Mouse (Mus musculus) B cell, adult 62 days (primary cell): ENCODE measurements around the gene Cyp2a12. TPM values are rescaled to one million over a fixed set of nuclear protein-coding genes. Genes with fewer than 3 reads are reported as not detected.

Experiments
- total RNA-seq: library from RNA; stranded (reverse); gene quantifications from 4 replicates; pipeline ENCODE4 v1.2.4, GENCODE M21; 2023

Gene Cyp2a12
- total RNA-seq, result not detected in 4 replicates

DNA sequence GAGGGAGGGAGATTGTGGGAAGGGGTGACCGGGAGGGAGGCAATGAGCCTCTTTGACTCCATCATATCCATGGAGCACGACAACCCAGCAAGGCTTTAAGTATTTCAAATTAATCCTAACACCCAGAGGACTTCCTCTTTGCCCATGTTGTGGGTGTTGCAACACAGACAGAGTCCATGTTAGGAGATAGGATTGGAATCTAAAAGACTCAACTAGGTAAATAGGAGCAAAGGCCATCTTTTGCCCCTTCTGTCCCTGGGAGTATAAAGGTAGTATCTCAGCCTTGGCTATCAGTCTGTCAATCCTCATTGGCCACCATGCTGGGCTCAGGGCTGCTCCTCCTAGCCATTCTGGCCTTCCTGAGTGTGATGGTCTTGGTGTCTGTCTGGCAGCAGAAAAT lies at the start of gene Cyp2a12:
TSS of gene Cyp2a12 (plus strand) at position 293 of the 400 bp plus-strand sequence.

Other genes with a start within 250 kb of the Cyp2a12 start
- not detected in 4 replicates for gene Cyp2g1, start 220.2 kb upstream of the Cyp2a12 start, total RNA-seq
- not detected in 4 replicates for gene Cyp2a5, start 193.8 kb upstream of the Cyp2a12 start, total RNA-seq
- not detected in 4 replicates for gene Cyp2a22, start 89.7 kb upstream of the Cyp2a12 start, total RNA-seq
- gene Cyp2f2, start 90.8 kb downstream of the Cyp2a12 start, total RNA-seq, result not detected in 4 replicates
- not detected in 4 replicates for gene Cyp2t4, start 124.6 kb downstream of the Cyp2a12 start, total RNA-seq
- gene Egln2, start 137.7 kb downstream of the Cyp2a12 start, total RNA-seq, result 177 to 204 TPM (median 188 TPM) in 4 replicates
- gene Rab4b, start 149.8 kb downstream of the Cyp2a12 start, total RNA-seq, result 147 to 182 TPM (median 171 TPM) in 4 replicates
- gene Gm21983, start 152.0 kb downstream of the Cyp2a12 start, total RNA-seq, result not detected in 4 replicates
- 1.1 to 3.3 TPM (median 1.2 TPM) in 3 of 4 replicates, not detected in the other for gene Mia, start 152.1 kb downstream of the Cyp2a12 start, total RNA-seq
- gene BC024978, start 166.7 kb downstream of the Cyp2a12 start, total RNA-seq, result 11.5 to 19.8 TPM (median 17.1 TPM) in 4 replicates
- gene Snrpa, start 167.2 kb downstream of the Cyp2a12 start, total RNA-seq, result 112 to 116 TPM (median 114 TPM) in 4 replicates
- 18.8 to 22.0 TPM (median 20.4 TPM) in 4 replicates for gene Itpkc, start 199.6 kb downstream of the Cyp2a12 start, total RNA-seq
- 24.1 to 29.2 TPM (median 27.8 TPM) in 4 replicates for gene Coq8b, start 203.9 kb downstream of the Cyp2a12 start, total RNA-seq
- gene Numbl, start 229.4 kb downstream of the Cyp2a12 start, total RNA-seq, result 1.4 to 2.6 TPM (median 2.1 TPM) in 4 replicates